Mouse (Mus musculus) cerebellum, adult 9-11 months (tissue): Measurements from ENCODE around the gene Gm20929.
"Not testable (repeated sequence)": the region's sequence is repeated elsewhere in the genome, so short reads cannot be mapped to it uniquely, and the experiment has no call there.

ENCODE experiments used
- DNase-seq: peaks from one replicate; pipeline ENCODE4 v3.0.0; 2022

Gm20929 gene

DNA sequence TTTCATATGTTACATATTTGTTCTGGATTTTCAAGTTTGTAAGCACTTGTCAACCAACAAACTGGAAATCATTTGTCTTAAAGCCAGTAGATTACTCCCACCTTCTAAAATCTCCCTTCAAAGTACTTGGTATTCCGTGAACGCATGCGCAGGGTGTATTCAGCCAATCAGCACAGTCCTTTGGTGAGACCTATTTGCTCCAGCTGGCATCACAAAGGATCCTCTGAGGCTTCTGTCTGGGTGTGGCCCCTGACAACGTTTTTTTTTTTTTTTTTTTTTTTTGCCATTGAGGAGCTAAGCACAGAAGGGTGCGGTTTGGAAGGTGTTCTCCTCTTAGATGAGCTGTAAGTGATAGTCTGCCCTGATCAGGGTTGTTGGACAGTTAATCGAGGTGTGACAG lies at the start of gene Gm20929:
Gm20929 (plus strand) TSS at position 301 of the 400 bp plus-strand sequence.
- DNase-seq: not testable (repeated sequence)
